Mouse (Mus musculus): ENCODE data around the gene Maml3. TPM values are rescaled to one million over a fixed set of nuclear protein-coding genes. Genes with fewer than 3 reads are reported as not detected.

Gene Maml3
- polyA plus RNA-seq, 1 experiment from 2014 or later = 5.7 TPM

- 89% methylated on average over 7 of the region's 7 CpGs for WGBS
- Histone ChIP-seq H3K4me3 (ENCODE audit: low read depth, low read length) (no peak overlapping the region), H3K36me3 (ENCODE audit: control insufficient read depth, insufficient read depth, low read length) (no peaks in the 10 kb centered on the region), H3K4me2 (ENCODE audit: low read length) (no peak overlapping the region), H3K9me3 (replicated peaks; ENCODE audit: control insufficient read depth, low read length, poor library complexity, severe bottlenecking) (no peaks in the 10 kb centered on the region), H3K9ac (ENCODE audit: low read depth, low read length) (no peak overlapping the region), H3K4me1 (ENCODE audit: control insufficient read depth, insufficient read depth, low read length) (peaks cover 27% of the 10 kb centered on the region), H3K27me3 (ENCODE audit: control insufficient read depth, insufficient read depth, low read depth, low read length) (no peaks in the 10 kb centered on the region), H3K27ac (ENCODE audit: low read length) (no peak overlapping the region)
- ATAC-seq = no peak
Measured at GRCm38 (mm10) chr3:51730662-51731061, 374.2 kb downstream of the Maml3 start.

- peak; percentile 75 for ATAC-seq
- H3K4me2 ChIP-seq (ENCODE audit: low read length) = no peak overlapping the region
- no peaks in the 10 kb centered on the region for H3K9me3 ChIP-seq (replicated peaks; ENCODE audit: control insufficient read depth, low read length, poor library complexity, severe bottlenecking)
- no peak overlapping the region for H3K4me3 ChIP-seq (ENCODE audit: low read depth, low read length)
- H3K4me1 ChIP-seq (ENCODE audit: control insufficient read depth, insufficient read depth, low read length) = peaks cover 27% of the 10 kb centered on the region
- no peaks in the 10 kb centered on the region for H3K27me3 ChIP-seq (ENCODE audit: control insufficient read depth, insufficient read depth, low read depth, low read length)
- peak overlapping the region; percentile 10 for H3K27ac ChIP-seq (ENCODE audit: low read length)
- WGBS = 32% methylated on average over 14 of the region's 14 CpGs
- H3K36me3 ChIP-seq (ENCODE audit: control insufficient read depth, insufficient read depth, low read length) = no peaks in the 10 kb centered on the region
- 0 out of 2 replicates have a peak overlapping the region, but pooled peaks have one; percentile 1 for H3K9ac ChIP-seq (ENCODE audit: low read depth, low read length)
Measured at GRCm38 (mm10) chr3:51729109-51729918, 375.6 kb downstream of the Maml3 start.

- H3K27ac ChIP-seq (ENCODE audit: low read length) = peak overlapping the region; percentile 10
- no peak overlapping the region for H3K4me2 ChIP-seq (ENCODE audit: low read length)
- H3K27me3 ChIP-seq (ENCODE audit: control insufficient read depth, insufficient read depth, low read depth, low read length) = no peaks in the 10 kb centered on the region
- 0 out of 2 replicates have a peak, but pooled peaks have one; percentile 57 for ATAC-seq
- H3K9ac ChIP-seq (ENCODE audit: low read depth, low read length) = no peak overlapping the region
- peaks cover 27% of the 10 kb centered on the region for H3K4me1 ChIP-seq (ENCODE audit: control insufficient read depth, insufficient read depth, low read length)
- WGBS = 70% methylated on average over 12 of the region's 12 CpGs
- no peak overlapping the region for H3K4me3 ChIP-seq (ENCODE audit: low read depth, low read length)
- no peaks in the 10 kb centered on the region for H3K9me3 ChIP-seq (replicated peaks; ENCODE audit: control insufficient read depth, low read length, poor library complexity, severe bottlenecking)
- H3K36me3 ChIP-seq (ENCODE audit: control insufficient read depth, insufficient read depth, low read length) = no peaks in the 10 kb centered on the region
Measured at GRCm38 (mm10) chr3:51728456-51728855, 376.4 kb downstream of the Maml3 start.

GRCm38 (mm10) chr3:51727968-51728367 is 376.9 kb downstream of the Maml3 start:
- Histone ChIP-seq H3K9me3 (replicated peaks; ENCODE audit: control insufficient read depth, low read length, poor library complexity, severe bottlenecking) (no peaks in the 10 kb centered on the region), H3K36me3 (ENCODE audit: control insufficient read depth, insufficient read depth, low read length) (no peaks in the 10 kb centered on the region), H3K27me3 (ENCODE audit: control insufficient read depth, insufficient read depth, low read depth, low read length) (no peaks in the 10 kb centered on the region), H3K4me3 (ENCODE audit: low read depth, low read length) (no peak overlapping the region), H3K4me2 (ENCODE audit: low read length) (no peak overlapping the region), H3K27ac (ENCODE audit: low read length) (peak overlapping the region; percentile 10), H3K9ac (ENCODE audit: low read depth, low read length) (0 out of 2 replicates have a peak overlapping the region, but pooled peaks have one; percentile 30), H3K4me1 (ENCODE audit: control insufficient read depth, insufficient read depth, low read length) (peaks cover 27% of the 10 kb centered on the region)
- 74% methylated on average over 8 of the region's 8 CpGs for WGBS
- no peak for ATAC-seq

GRCm38 (mm10) chr3:51727487-51727886 is 377.4 kb downstream of the Maml3 start:
- 77% methylated on average over 3 of the region's 3 CpGs for WGBS
- Histone ChIP-seq H3K27ac (ENCODE audit: low read length) (no peak overlapping the region), H3K4me2 (ENCODE audit: low read length) (no peak overlapping the region), H3K36me3 (ENCODE audit: control insufficient read depth, insufficient read depth, low read length) (no peaks in the 10 kb centered on the region), H3K4me3 (ENCODE audit: low read depth, low read length) (no peak overlapping the region), H3K27me3 (ENCODE audit: control insufficient read depth, insufficient read depth, low read depth, low read length) (no peaks in the 10 kb centered on the region), H3K4me1 (ENCODE audit: control insufficient read depth, insufficient read depth, low read length) (peaks cover 26% of the 10 kb centered on the region), H3K9ac (ENCODE audit: low read depth, low read length) (no peak overlapping the region), H3K9me3 (replicated peaks; ENCODE audit: control insufficient read depth, low read length, poor library complexity, severe bottlenecking) (no peaks in the 10 kb centered on the region)
- no peak for ATAC-seq

- ATAC-seq = no peak
- no peak overlapping the region for H3K9ac ChIP-seq (ENCODE audit: low read depth, low read length)
- H3K4me1 ChIP-seq (ENCODE audit: control insufficient read depth, insufficient read depth, low read length) = peaks cover 19% of the 10 kb centered on the region
- H3K9me3 ChIP-seq (replicated peaks; ENCODE audit: control insufficient read depth, low read length, poor library complexity, severe bottlenecking) = no peaks in the 10 kb centered on the region
- no peaks in the 10 kb centered on the region for H3K36me3 ChIP-seq (ENCODE audit: control insufficient read depth, insufficient read depth, low read length)
- 89% methylated on average over 6 of the region's 6 CpGs for WGBS
- no peak overlapping the region for H3K27ac ChIP-seq (ENCODE audit: low read length)
- no peak overlapping the region for H3K4me2 ChIP-seq (ENCODE audit: low read length)
- no peaks in the 10 kb centered on the region for H3K27me3 ChIP-seq (ENCODE audit: control insufficient read depth, insufficient read depth, low read depth, low read length)
- no peak overlapping the region for H3K4me3 ChIP-seq (ENCODE audit: low read depth, low read length)
Measured at GRCm38 (mm10) chr3:51726257-51726656, 378.6 kb downstream of the Maml3 start.

- no peaks in the 10 kb centered on the region for H3K9me3 ChIP-seq (replicated peaks; ENCODE audit: control insufficient read depth, low read length, poor library complexity, severe bottlenecking)
- no peak overlapping the region for H3K4me2 ChIP-seq (ENCODE audit: low read length)
- no peak overlapping the region for H3K27ac ChIP-seq (ENCODE audit: low read length)
- no peaks in the 10 kb centered on the region for H3K4me1 ChIP-seq (ENCODE audit: control insufficient read depth, insufficient read depth, low read length)
- WGBS = 74% methylated on average over 1 of the region's 1 CpGs
- no peak for ATAC-seq
- H3K36me3 ChIP-seq (ENCODE audit: control insufficient read depth, insufficient read depth, low read length) = no peaks in the 10 kb centered on the region
- H3K27me3 ChIP-seq (ENCODE audit: control insufficient read depth, insufficient read depth, low read depth, low read length) = no peaks in the 10 kb centered on the region
- H3K9ac ChIP-seq (ENCODE audit: low read depth, low read length) = no peak overlapping the region
- no peak overlapping the region for H3K4me3 ChIP-seq (ENCODE audit: low read depth, low read length)
Measured at GRCm38 (mm10) chr3:51719982-51720381, 384.9 kb downstream of the Maml3 start.

- H3K36me3 ChIP-seq (ENCODE audit: control insufficient read depth, insufficient read depth, low read length) = no peaks in the 10 kb centered on the region
- WGBS = 88% methylated on average over 3 of the region's 3 CpGs
- no peak for ATAC-seq
- H3K27ac ChIP-seq (ENCODE audit: low read length) = no peak overlapping the region
- H3K4me2 ChIP-seq (ENCODE audit: low read length) = no peak overlapping the region
- H3K4me3 ChIP-seq (ENCODE audit: low read depth, low read length) = no peak overlapping the region
- H3K27me3 ChIP-seq (ENCODE audit: control insufficient read depth, insufficient read depth, low read depth, low read length) = no peaks in the 10 kb centered on the region
- 0 out of 2 replicates have a peak, but pooled peaks cover 2% of the 10 kb centered on the region for H3K4me1 ChIP-seq (ENCODE audit: control insufficient read depth, insufficient read depth, low read length)
- no peaks in the 10 kb centered on the region for H3K9me3 ChIP-seq (replicated peaks; ENCODE audit: control insufficient read depth, low read length, poor library complexity, severe bottlenecking)
- no peak overlapping the region for H3K9ac ChIP-seq (ENCODE audit: low read depth, low read length)
Measured at GRCm38 (mm10) chr3:51719373-51719772, 385.5 kb downstream of the Maml3 start.

GRCm38 (mm10) chr3:51717909-51718308 is 387.0 kb downstream of the Maml3 start:
- H3K36me3 ChIP-seq (ENCODE audit: control insufficient read depth, insufficient read depth, low read length) = no peaks in the 10 kb centered on the region
- no peak overlapping the region for H3K4me2 ChIP-seq (ENCODE audit: low read length)
- WGBS = 80% methylated on average over 4 of the region's 4 CpGs
- H3K27me3 ChIP-seq (ENCODE audit: control insufficient read depth, insufficient read depth, low read depth, low read length) = no peaks in the 10 kb centered on the region
- no peak for ATAC-seq
- no peaks in the 10 kb centered on the region for H3K9me3 ChIP-seq (replicated peaks; ENCODE audit: control insufficient read depth, low read length, poor library complexity, severe bottlenecking)
- no peak overlapping the region for H3K27ac ChIP-seq (ENCODE audit: low read length)
- no peak overlapping the region for H3K4me3 ChIP-seq (ENCODE audit: low read depth, low read length)
- H3K4me1 ChIP-seq (ENCODE audit: control insufficient read depth, insufficient read depth, low read length) = peaks cover 5% of the 10 kb centered on the region; the same call in 1 of the 2 replicates
- H3K9ac ChIP-seq (ENCODE audit: low read depth, low read length) = no peak overlapping the region
